Mouse (Mus musculus): ENCODE measurements around the gene Rps19bp1.

The Rps19bp1 gene

GRCm38 (mm10) chr15:80256656-80257601, 7.2 kb downstream of the Rps19bp1 start:
- peak; percentile 29 for DNase-seq (ENCODE audit: low spot score)

DNA sequence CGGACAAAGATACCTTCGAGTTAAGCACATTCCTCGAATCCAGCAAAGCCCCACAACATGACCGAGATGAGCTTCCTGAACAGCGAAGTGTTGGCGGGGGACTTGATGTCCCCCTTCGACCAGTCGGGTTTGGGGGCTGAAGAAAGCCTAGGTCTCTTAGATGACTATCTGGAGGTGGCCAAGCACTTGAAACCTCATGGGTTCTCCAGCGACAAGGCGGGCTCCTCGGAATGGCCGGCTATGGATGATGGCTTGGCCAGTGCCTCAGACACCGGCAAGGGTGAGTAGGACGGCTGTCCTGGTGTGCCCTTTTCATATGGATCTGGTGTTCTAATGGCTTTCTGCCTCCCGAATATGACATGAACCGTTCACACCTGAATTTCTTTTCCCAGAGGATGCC, 7.9 kb downstream of the Rps19bp1 start:
- peak; percentile 30 for DNase-seq (ENCODE audit: low spot score)

GRCm38 (mm10) chr15:80255646-80256121, 8.4 kb downstream of the Rps19bp1 start:
- DNase-seq (ENCODE audit: low spot score): peak; percentile 92

GRCm38 (mm10) chr15:80254847-80255645, 9.1 kb downstream of the Rps19bp1 start, which contains the start of gene Atf4:
Gene Atf4 (plus strand): TSS chr15:80255184.
- peak; percentile 99 for DNase-seq (ENCODE audit: low spot score)

- DNase-seq (ENCODE audit: low spot score): peak; percentile 70
Measured at GRCm38 (mm10) chr15:80254207-80254606, 9.9 kb downstream of the Rps19bp1 start.

DNA sequence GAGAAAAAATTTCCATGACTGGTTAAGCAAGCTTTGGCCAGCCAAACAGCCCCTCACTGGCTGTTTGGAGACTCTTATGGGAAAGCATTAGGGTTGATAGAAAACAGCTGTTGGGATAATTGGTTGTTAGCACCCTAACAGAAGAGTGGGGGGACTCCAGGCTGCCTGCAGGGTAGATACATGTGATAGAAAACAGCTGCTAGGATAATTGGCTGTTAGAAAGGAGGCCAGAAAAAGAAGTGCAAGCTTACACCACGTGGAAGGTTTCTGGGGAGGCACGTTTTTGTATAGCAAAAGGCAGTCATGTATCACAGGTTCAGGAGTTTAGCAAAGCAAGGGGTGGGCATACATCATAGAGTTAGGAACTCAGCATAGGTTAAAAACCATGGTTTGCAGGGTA, 10.6 kb downstream of the Rps19bp1 start:
- peak; percentile 19 for DNase-seq (ENCODE audit: low spot score)

DNA sequence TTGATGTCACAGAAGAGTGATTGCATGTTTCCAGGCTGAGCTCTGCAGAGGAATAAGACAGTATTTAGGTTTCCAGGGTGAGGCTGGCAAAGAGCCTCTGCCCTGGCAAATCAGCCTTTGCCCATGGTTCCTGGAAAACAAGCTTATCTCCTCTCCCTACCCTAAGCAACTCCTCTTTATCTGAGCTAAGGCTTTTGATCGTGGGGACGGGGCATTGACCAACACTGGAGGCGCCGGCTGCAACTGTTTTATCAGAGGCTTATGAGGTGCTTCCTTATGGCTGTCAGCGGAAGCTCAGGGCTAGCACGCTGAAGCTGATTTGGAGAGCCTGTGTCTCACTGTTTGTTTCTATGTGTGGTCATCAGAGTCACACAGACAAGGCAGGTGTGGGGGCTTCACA, 13.5 kb downstream of the Rps19bp1 start:
- DNase-seq (ENCODE audit: low spot score): no peak

GRCm38 (mm10) chr15:80249672-80250071, 14.4 kb downstream of the Rps19bp1 start:
- no peak for DNase-seq (ENCODE audit: low spot score)

- no peak for DNase-seq (ENCODE audit: low spot score)
Measured at GRCm38 (mm10) chr15:80248596-80248995, 15.5 kb downstream of the Rps19bp1 start.

GRCm38 (mm10) chr15:80248135-80248534, 16.0 kb downstream of the Rps19bp1 start:
- no peak for DNase-seq (ENCODE audit: low spot score)

GRCm38 (mm10) chr15:80235535-80235934, 28.6 kb downstream of the Rps19bp1 start, which contains the start of gene AC140267.1:
Gene AC140267.1 (plus strand): TSS chr15:80235835.
- DNase-seq (ENCODE audit: low spot score): no peak

DNA sequence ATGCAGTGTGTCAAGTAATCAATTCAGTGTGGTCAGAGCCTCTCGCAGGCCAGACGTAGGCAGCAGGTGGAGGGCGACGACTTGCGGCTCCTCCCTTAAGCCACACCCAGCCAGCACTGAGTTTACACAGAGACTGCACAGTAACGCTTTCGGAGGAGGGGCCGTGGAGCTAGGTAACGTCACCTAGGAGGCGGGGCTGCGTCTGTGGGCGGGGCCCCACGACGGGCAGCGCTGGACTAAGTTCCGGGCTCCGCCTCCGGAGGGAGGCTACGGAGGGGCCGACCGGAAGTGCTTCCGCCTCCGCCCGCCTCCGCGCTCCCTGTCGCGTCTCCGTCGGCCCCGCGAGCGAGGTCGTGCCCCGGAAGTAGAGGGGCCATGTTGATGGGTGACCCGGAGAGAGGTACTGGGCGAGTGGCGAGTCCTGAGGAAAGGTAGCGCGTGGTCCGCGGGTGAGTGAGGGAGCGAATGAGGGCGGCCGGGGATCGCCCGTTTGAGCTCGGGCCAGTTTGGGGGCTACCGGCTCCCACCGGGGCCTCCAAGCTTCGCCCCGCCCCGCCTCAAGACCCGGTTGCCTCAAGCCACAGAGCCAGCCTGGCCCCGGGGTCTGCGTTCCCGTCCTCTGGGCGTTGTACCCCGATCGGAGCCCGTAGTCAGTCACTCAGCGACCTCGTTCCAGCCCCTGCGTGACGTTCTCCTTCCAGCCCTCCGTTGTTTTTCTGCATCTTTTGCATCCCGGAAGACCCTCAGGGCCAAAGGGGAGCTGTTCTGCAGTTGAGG, 30.2 kb downstream of the Rps19bp1 start, which contains the start of gene Mief1:
Gene Mief1, plus strand, starts transcription at position 286 of the 777 bp plus-strand sequence.
- DNase-seq (ENCODE audit: low spot score): peak; percentile 94

GRCm38 (mm10) chr15:80233053-80233452, 31.1 kb downstream of the Rps19bp1 start:
- DNase-seq (ENCODE audit: low spot score): no peak

GRCm38 (mm10) chr15:80232331-80232730, 31.8 kb downstream of the Rps19bp1 start:
- DNase-seq (ENCODE audit: low spot score): no peak

DNA sequence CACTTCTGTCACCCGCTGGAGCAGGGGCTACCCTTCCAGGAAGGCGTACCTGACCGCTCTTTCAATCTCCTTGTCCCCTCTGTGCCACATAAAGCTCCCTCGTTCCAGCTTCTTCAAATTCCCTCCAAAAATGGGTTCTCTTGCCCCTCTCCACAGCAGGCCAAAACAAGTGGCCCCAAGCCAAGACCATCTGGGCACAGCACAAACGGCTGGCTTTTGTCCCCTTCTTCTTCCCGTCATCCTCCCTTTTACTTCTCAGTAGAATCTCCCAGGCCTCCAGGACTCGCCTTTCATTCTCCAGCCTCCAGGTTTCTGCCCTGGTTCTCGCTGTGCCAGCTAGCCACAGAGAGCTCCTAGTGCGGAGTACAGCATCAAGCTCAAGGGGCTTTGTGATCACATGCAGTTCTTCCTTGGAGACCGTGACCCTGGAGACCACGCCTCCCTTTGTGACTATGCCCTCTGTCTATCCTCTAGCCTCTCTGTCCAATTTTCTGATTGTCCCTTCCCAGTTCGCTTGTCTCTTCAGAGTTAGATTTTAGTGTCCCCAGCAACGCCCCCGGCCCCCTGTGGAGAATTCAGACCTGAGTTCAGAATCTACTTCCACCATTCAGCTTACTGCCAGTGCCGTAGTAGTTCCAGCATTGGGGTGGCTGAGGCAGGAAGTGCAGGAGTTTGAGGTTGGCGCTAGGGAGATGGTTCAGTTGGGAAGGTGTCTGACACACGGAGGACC, 35.9 kb downstream of the Rps19bp1 start:
- DNase-seq (ENCODE audit: low spot score): no peak

- peak; percentile 51 for DNase-seq (ENCODE audit: low spot score)
Measured at GRCm38 (mm10) chr15:80225796-80226195, 38.3 kb downstream of the Rps19bp1 start.

- DNase-seq (ENCODE audit: low spot score): peak; percentile 76
Measured at GRCm38 (mm10) chr15:80225208-80225607, 38.9 kb downstream of the Rps19bp1 start.

- DNase-seq (ENCODE audit: low spot score): no peak
Measured at GRCm38 (mm10) chr15:80223751-80224150, 40.4 kb downstream of the Rps19bp1 start.

GRCm38 (mm10) chr15:80221031-80221430, 43.1 kb downstream of the Rps19bp1 start:
- no peak for DNase-seq (ENCODE audit: low spot score)

GRCm38 (mm10) chr15:80219705-80220657, 44.1 kb downstream of the Rps19bp1 start:
- no peak for DNase-seq (ENCODE audit: low spot score)
